Mouse (Mus musculus): Measurements from ENCODE around the gene Mical3.

- no peak for TF ChIP-seq CTCF (IDR thresholded peaks at IDR 0.05; ENCODE audit: extremely low read depth, insufficient read depth, low read length)
- no peak for TF ChIP-seq POLR2A (IDR thresholded peaks at IDR 0.05; ENCODE audit: extremely low read depth, insufficient read depth, low read length)
Measured at GRCm38 (mm10) chr6:121162616-121163015, 31.8 kb upstream of the Mical3 start.

Data from cortical plate, adult 2 months (tissue).